Mouse (Mus musculus): ENCODE results near the gene Wfdc6a. TPM values are rescaled to one million over a fixed set of nuclear protein-coding genes. Genes with fewer than 3 reads are reported as not detected.

Wfdc6a gene
- polyA plus RNA-seq, 2 experiments, result 0.06 to 0.19 TPM

- Histone ChIP-seq H3K9ac (replicated peaks) (no peak overlapping the region), H3K4me3 (ENCODE audit: insufficient read depth in 1 of 2, low read depth in 2 of 2, low read length in 2 of 2) (no peak overlapping the region), H3K27ac (no peak overlapping the region), H3K9me3 (ENCODE audit: control insufficient read depth, low read length) (no peaks in the 10 kb centered on the region), H3K4me2 (ENCODE audit: low read depth) (no peak overlapping the region), H3K27me3 (ENCODE audit: control insufficient read depth, insufficient read depth, low read length) (no peaks in the 10 kb centered on the region), H3K4me1 (replicated peaks; ENCODE audit: control insufficient read depth in 2 of 2, insufficient read depth in 2 of 2, low read length in 1 of 2) (no peaks in the 10 kb centered on the region; a peak in 1 of 4 replicates), H3K36me3 (replicated peaks; ENCODE audit: control insufficient read depth, insufficient read depth, low read depth) (no peaks in the 10 kb centered on the region)
- TF ChIP-seq CTCF (IDR thresholded peaks at IDR 0.05; ENCODE audit: low read depth) (no peak), EP300 (IDR thresholded peaks at IDR 0.05; ENCODE audit: low read depth) (no peak)
- ATAC-seq (ENCODE audit: insufficient read depth) (no peak), DNase-seq (ENCODE audit: low read depth in 3 of 3, low spot score in 3 of 3) (no peak)
- 12% methylated on average over 5 of the region's 5 CpGs for WGBS (ENCODE audit: insufficient replicate concordance)
These were observed 40.7 kb downstream of the Wfdc6a start for GRCm38 (mm10) chr2:164544454-164545097.

DNA sequence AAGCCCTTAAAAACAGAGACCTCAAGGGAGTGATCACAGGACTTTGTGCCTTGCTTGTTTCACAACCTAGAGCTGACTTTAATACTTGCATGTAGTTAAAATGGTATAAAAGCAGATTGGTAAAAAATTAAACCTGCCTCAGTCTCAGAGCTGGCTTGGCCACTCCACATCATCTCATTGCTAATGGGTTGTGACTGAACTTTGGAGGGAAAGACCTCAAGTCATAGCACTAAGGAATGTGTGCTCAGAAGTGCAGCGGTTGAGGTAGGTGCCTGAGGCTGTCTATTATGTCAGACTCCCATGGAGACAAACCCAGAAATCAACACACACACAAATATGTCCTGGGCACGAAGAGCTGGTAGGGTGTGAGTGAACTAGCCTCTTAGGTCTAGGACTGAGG is 41.5 kb downstream of the Wfdc6a start:
- no peak overlapping the region for H3K4me3 ChIP-seq (ENCODE audit: insufficient read depth in 1 of 2, low read depth in 2 of 2, low read length in 2 of 2)
- H3K9ac ChIP-seq (replicated peaks), result no peak overlapping the region
- no peak overlapping the region for H3K4me2 ChIP-seq (ENCODE audit: low read depth)
- no peaks in the 10 kb centered on the region for H3K9me3 ChIP-seq (ENCODE audit: control insufficient read depth, low read length)
- TF ChIP-seq EP300 (IDR thresholded peaks at IDR 0.05; ENCODE audit: low read depth), result no peak
- TF ChIP-seq CTCF (IDR thresholded peaks at IDR 0.05; ENCODE audit: low read depth), result no peak
- H3K27me3 ChIP-seq (ENCODE audit: control insufficient read depth, insufficient read depth, low read length), result no peaks in the 10 kb centered on the region
- DNase-seq (ENCODE audit: low read depth in 3 of 3, low spot score in 3 of 3) (no peak), ATAC-seq (ENCODE audit: insufficient read depth) (no peak)
- no peaks in the 10 kb centered on the region for H3K36me3 ChIP-seq (replicated peaks; ENCODE audit: control insufficient read depth, insufficient read depth, low read depth)
- WGBS (ENCODE audit: insufficient replicate concordance), result 56% methylated on average over 2 of the region's 2 CpGs
- no peak overlapping the region for H3K27ac ChIP-seq
- no peaks in the 10 kb centered on the region; a peak in 1 of 4 replicates for H3K4me1 ChIP-seq (replicated peaks; ENCODE audit: control insufficient read depth in 2 of 2, insufficient read depth in 2 of 2, low read length in 1 of 2)

- Histone ChIP-seq H3K36me3 (replicated peaks; ENCODE audit: control insufficient read depth, insufficient read depth, low read depth) (no peaks in the 10 kb centered on the region), H3K9ac (replicated peaks) (no peak overlapping the region), H3K9me3 (ENCODE audit: control insufficient read depth, low read length) (no peaks in the 10 kb centered on the region), H3K4me2 (ENCODE audit: low read depth) (no peak overlapping the region), H3K27me3 (ENCODE audit: control insufficient read depth, insufficient read depth, low read length) (no peaks in the 10 kb centered on the region), H3K27ac (no peak overlapping the region), H3K4me1 (replicated peaks; ENCODE audit: control insufficient read depth in 2 of 2, insufficient read depth in 2 of 2, low read length in 1 of 2) (no peaks in the 10 kb centered on the region; a peak in 1 of 4 replicates), H3K4me3 (ENCODE audit: insufficient read depth in 1 of 2, low read depth in 2 of 2, low read length in 2 of 2) (no peak overlapping the region)
- 55% methylated on average over 7 of the region's 7 CpGs for WGBS (ENCODE audit: insufficient replicate concordance)
- DNase-seq (ENCODE audit: low read depth in 3 of 3, low spot score in 3 of 3), result no peak
- TF ChIP-seq EP300 (IDR thresholded peaks at IDR 0.05; ENCODE audit: low read depth) (no peak), CTCF (IDR thresholded peaks at IDR 0.05; ENCODE audit: low read depth) (no peak)
- no peak for ATAC-seq (ENCODE audit: insufficient read depth)
These were observed 42.6 kb downstream of the Wfdc6a start for GRCm38 (mm10) chr2:164542598-164542997.

- H3K9ac ChIP-seq (replicated peaks), result no peak overlapping the region
- no peaks in the 10 kb centered on the region for H3K36me3 ChIP-seq (replicated peaks; ENCODE audit: control insufficient read depth, insufficient read depth, low read depth)
- TF ChIP-seq CTCF (IDR thresholded peaks at IDR 0.05; ENCODE audit: low read depth) (no peak), EP300 (IDR thresholded peaks at IDR 0.05; ENCODE audit: low read depth) (no peak)
- no peak overlapping the region for H3K4me3 ChIP-seq (ENCODE audit: insufficient read depth in 1 of 2, low read depth in 2 of 2, low read length in 2 of 2)
- H3K27me3 ChIP-seq (ENCODE audit: control insufficient read depth, insufficient read depth, low read length), result no peaks in the 10 kb centered on the region
- no peak overlapping the region for H3K4me2 ChIP-seq (ENCODE audit: low read depth)
- no peaks in the 10 kb centered on the region; a peak in 1 of 4 replicates for H3K4me1 ChIP-seq (replicated peaks; ENCODE audit: control insufficient read depth in 2 of 2, insufficient read depth in 2 of 2, low read length in 1 of 2)
- no peak for ATAC-seq (ENCODE audit: insufficient read depth)
- no peak overlapping the region for H3K27ac ChIP-seq
- H3K9me3 ChIP-seq (ENCODE audit: control insufficient read depth, low read length), result no peaks in the 10 kb centered on the region
- 62% methylated on average over 5 of the region's 5 CpGs for WGBS (ENCODE audit: insufficient replicate concordance)
- no peak for DNase-seq (ENCODE audit: low read depth in 3 of 3, low spot score in 3 of 3)
These were observed 43.1 kb downstream of the Wfdc6a start for GRCm38 (mm10) chr2:164542132-164542531.

GRCm38 (mm10) chr2:164540652-164541427 is 44.4 kb downstream of the Wfdc6a start:
- ATAC-seq (ENCODE audit: insufficient read depth) (no peak), DNase-seq (ENCODE audit: low read depth in 3 of 3, low spot score in 3 of 3) (no peak)

More at GRCm38 (mm10) chr2:164540652-164541427, 44.4 kb downstream of the Wfdc6a start:
- no peak overlapping the region for H3K4me2 ChIP-seq (ENCODE audit: low read depth)
- no peaks in the 10 kb centered on the region for H3K36me3 ChIP-seq (replicated peaks; ENCODE audit: control insufficient read depth, insufficient read depth, low read depth)
- H3K4me1 ChIP-seq (replicated peaks; ENCODE audit: control insufficient read depth in 2 of 2, insufficient read depth in 2 of 2, low read length in 1 of 2), result no peaks in the 10 kb centered on the region; a peak in 1 of 4 replicates
- TF ChIP-seq EP300 (IDR thresholded peaks at IDR 0.05; ENCODE audit: low read depth) (no peak), CTCF (IDR thresholded peaks at IDR 0.05; ENCODE audit: low read depth) (no peak)
- no peak overlapping the region for H3K9ac ChIP-seq (replicated peaks)
- no peak overlapping the region for H3K27ac ChIP-seq
- no peak overlapping the region for H3K4me3 ChIP-seq (ENCODE audit: insufficient read depth in 1 of 2, low read depth in 2 of 2, low read length in 2 of 2)
- WGBS (ENCODE audit: insufficient replicate concordance), result 19% methylated on average over 8 of the region's 8 CpGs
- no peaks in the 10 kb centered on the region for H3K9me3 ChIP-seq (ENCODE audit: control insufficient read depth, low read length)
- no peaks in the 10 kb centered on the region for H3K27me3 ChIP-seq (ENCODE audit: control insufficient read depth, insufficient read depth, low read length)

All from liver, embryonic 14.5 days (tissue).